Mouse (Mus musculus) brain, embryonic 14.5 days (tissue): ENCODE measurements at regions not wholly inside any gene's neighbourhood (a gene's known extent, or its start where the extent isn't known, plus 50 kb on each side); places are given as distances from the start of the nearest gene placed in this dataset.

Source experiments
- CTCF ChIP-seq: fragments of 200-500 bp; IDR thresholded peaks from 2 replicates; pipeline ENCODE4 v1.5.1; 2012; ENCODE audit warnings: inconsistent platforms, mild to moderate bottlenecking, moderate library complexity, borderline replicate concordance; ENCODE audit not compliant: insufficient read depth, insufficient read length; ENCODE audit errors: extremely low read depth
- POLR2A ChIP-seq: fragments of 200-500 bp; IDR thresholded peaks from 2 replicates; pipeline ENCODE4 v1.6.1; 2012; ENCODE audit warnings: mild to moderate bottlenecking, inconsistent platforms, borderline replicate concordance; ENCODE audit not compliant: poor library complexity, insufficient read depth, insufficient read length, severe bottlenecking; ENCODE audit errors: extremely low read depth

DNA sequence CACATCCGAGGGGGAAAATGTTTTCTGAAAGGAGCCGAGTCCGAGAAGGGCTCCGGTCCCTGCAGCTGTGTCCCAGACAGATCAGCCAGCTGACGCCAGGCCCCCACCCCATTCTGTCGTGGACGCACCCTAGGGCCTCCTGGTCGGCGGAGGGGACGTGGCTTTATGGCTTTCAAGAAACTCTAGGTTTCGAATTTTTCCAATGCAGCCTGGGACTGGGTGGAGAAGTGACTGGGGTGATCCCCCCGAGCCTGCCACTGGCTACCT lies 63.2 kb downstream of the Tmem174 start:
- TF ChIP-seq CTCF (no peak), POLR2A (no peak)
